Mouse (Mus musculus): ENCODE results near the gene Prss32. TPM values are rescaled to one million over a fixed set of nuclear protein-coding genes. Genes with fewer than 3 reads are reported as not detected.
A peak's percentile ranks its signal among the peaks of the same experiment; 100 is the strongest.
"Not testable (repeated sequence)": the region's sequence is repeated elsewhere in the genome, so short reads cannot be mapped to it uniquely, and the experiment has no call there.

The Prss32 gene
- total RNA-seq, 4 experiments from 2014 or later: not detected

DNA sequence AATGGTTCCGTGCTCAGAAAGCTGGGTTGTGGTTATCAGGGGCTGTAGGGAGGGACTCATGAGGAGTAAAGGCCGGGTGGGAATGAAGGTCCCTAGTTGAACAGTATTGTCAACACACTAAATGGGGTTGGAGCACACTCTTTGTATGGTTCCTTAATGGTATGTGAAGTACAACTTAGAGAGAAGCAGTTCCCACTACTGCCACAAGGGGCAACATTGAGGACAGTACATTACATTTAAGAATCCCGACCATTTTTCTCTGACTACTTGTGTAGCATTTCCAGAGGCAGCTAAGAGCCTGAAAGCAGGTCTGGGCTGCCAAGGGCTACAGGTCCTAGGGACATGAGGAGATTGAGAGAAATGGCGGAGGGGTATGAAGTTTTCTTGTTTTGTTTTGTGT is 2.5 kb upstream of the Prss32 start:
- DNase-seq (ENCODE audit: low spot score): peak; percentile 26

DNA sequence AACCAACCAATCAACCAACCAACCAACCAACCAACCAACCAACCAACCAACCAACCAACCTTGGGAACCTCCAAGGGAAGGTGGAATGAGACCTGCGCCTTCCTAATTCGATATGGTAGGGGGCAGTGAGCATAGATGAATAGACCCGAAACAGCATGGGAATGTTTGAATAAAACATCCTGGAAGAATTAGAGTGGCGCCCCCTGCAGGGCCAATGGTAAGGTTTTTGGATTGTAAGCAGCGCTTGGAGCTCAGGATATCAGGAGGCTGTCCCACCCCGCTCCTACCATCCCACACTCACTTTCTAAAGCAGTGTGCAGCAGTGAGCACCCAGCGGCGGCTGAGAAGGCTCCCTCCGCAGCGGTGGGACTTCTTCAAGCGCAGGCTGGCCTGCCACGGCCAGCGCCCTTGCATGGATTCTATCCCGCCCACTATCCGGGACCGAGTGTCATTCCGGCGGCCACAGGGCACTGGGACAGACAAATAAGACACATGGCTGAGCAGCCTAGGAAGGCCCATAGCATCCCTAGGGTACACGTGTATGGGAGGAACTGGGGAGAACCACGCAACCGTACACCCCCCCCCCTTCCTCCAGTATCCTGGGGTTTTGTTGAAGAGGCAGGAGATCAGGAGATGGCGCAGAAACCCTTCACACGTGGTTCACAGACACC is 379 bp upstream of the Prss32 start:
- DNase-seq (ENCODE audit: low spot score): no peak

DNA sequence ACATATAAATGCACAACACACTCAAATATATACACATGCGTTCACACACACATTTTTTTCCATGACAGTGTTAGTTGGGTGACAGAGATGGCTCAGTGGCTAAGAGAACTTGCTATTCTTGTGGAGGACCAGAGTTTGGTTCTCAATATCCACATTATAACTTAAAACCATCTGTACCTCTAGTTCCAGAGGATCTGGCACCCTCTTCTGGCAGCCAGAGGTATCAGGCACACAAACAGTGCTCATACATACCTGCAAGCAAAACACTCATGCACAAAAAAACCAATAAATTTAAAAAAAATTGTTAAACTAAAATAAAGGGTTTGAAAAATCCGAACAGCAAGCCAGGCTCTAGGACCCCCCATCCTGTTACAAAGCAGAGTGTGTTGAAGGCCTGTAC is 6.4 kb downstream of the Prss32 start:
- no peak for DNase-seq (ENCODE audit: low spot score)

DNA sequence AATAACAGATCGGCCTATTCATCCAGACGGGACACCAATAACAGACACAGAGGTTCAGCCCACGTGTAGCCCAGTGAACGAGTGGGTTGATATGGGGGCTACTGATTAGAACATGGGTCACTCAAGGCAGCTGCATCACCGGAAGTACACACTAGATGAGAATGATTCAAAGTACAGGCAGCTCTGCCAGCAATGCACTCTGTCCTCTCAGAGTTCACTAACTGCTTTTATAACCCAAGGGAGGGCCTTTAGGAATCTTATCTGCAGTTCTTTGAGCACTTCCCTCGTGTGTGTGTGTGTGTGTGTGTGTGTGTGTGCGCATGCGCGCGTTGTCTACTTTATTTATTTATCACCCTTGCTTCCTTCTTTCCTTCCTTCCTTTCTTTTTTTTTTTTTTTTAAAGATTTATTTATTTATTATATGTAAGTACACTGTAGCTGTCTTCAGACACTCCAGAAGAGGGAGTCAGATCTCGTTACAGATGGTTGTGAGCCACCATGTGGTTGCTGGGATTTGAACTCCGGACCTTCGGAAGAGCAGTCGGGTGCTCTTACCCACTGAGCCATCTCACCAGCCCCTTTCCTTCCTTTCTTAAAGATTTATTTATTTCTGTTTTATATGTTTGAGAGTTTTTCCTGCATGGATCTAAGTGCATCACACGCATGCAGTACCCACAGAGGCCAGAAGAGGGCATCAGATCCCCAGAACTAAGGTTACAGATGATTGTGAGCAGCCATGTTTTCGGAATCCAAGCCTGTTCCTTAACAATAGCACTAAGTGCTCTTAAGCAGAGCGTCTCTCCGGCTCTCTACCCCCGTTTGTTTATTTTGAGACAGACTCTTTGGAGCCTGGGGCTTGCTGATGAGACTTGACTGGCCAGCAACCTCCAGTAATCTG is 7.4 kb downstream of the Prss32 start:
- DNase-seq (ENCODE audit: low spot score): peak; percentile 39

DNA sequence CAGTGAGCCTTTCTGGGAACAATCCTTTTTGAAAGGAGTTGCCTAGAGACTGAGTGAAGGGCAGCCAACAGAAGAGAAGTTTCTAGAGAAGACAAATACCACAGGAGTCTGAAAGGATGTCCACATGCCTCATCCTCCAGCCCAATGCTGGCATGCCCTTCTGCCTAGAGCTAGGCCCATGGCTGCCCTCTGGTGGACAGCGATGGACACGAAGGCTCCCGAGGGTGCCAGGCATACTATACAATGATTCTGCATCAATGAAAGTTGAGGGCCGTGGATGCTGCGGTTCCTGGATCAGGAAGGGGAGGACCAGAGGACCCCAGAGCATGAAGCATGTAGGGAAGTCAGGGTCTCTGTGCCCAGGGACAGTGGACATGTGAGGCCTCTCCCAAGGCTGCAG is 9.6 kb downstream of the Prss32 start:
- peak; percentile 9 for DNase-seq (ENCODE audit: low spot score)

DNA sequence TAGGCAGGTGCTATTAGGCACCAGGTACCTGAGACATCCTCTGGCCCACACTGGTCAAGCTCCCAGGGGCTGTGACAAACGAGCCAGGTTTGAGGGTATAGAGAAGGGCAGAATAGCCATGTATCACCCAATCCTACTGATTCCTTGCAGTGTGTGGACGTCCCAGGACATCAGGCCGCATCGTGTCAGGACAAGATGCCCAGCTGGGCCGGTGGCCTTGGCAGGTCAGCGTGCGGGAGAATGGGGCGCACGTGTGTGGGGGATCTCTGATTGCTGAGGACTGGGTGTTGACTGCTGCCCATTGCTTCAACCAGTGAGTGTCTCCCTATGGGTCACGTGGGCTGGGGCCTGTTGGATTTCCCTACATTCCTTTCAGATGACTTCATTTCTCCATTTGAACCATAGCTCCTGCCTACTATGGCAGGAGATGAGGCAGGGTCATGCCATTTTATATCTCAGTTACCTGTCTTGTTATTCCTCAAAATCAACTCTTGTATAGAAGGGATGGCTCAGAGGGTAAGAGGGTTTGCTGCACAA is 10.6 kb downstream of the Prss32 start:
- no peak for DNase-seq (ENCODE audit: low spot score)

DNA sequence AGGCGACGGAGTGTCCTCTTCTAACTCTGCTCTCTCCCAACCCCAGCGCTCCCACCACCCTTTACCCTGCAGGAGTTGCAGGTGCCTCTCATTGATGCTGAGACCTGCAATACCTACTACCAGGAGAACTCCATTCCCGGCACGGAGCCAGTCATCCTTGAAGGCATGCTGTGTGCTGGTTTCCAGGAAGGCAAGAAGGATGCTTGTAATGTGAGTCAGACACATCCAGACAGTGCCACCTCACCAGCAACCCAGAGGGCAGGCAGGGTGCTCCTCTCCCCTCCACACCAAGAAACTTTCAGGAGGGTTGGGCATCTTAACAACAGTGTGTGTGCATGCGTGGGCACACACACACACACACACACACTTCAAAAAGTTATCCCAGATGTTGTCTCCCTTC is 13.5 kb downstream of the Prss32 start:
- DNase-seq (ENCODE audit: low spot score): no peak

DNA sequence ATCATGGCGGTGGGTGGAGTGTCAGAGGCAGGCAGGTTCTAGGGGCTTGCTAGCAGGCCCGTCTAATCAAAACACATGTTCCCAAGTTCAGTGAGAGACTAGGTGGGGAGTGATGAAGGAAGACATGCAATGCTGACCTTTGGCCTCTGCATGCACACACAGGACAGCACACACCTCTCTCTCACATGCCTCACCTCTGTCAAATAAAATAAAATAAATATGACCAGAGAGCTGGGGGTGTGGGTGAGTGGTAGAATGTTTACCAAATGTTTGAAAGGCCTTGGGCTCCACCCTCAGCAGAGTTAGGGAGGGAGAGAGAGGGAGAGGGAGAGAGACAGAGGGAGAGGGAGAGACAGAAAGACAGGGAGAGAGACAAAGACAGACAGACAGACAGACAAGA is 14.3 kb downstream of the Prss32 start:
- no peak for DNase-seq (ENCODE audit: low spot score)

DNA sequence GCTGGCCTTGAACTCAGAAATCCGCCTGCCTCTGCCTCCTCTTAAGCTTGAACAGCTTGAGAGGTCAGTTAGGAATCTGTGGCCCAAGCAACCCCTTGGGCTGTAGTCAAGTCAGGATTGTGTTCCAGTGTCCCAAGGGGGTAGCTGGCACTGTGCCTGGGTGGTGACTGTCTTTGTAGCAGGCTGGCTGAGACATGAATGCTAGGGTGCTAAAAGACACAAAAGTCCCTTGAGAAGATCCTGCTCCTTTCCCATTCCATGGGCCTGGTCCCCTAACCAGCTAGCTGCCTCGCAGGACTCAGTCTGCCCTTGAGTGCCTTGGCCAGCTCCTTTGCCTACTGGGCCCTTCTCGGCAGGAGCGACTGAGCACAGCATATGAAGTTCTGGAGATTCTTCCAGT is 19.3 kb downstream of the Prss32 start:
- no peak for DNase-seq (ENCODE audit: low spot score)

DNA sequence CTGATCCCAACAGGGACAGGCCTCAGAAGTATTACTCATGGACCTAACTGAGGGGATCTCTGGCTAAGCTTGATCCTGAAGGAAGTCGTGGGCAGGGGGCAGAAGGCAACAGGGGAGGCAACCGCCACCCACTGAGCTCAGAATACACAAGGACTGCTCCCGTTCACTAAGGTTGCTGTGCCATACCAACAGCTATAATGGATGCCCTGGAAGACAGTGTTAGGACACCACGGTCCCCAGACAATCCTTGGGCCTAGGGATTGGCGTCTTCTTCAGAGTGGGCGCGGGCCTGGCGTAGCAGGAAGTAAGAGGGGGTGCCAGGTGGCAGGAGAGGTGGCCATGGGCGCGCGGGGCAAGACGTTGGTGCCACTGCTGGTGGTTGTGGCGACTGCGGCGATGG is 24.1 kb downstream of the Prss32 start, which contains the start of gene Prss21:
Gene Prss21, plus strand, starts transcription at position 301 of the 400 bp plus-strand sequence.
- DNase-seq (ENCODE audit: low spot score): no peak

DNA sequence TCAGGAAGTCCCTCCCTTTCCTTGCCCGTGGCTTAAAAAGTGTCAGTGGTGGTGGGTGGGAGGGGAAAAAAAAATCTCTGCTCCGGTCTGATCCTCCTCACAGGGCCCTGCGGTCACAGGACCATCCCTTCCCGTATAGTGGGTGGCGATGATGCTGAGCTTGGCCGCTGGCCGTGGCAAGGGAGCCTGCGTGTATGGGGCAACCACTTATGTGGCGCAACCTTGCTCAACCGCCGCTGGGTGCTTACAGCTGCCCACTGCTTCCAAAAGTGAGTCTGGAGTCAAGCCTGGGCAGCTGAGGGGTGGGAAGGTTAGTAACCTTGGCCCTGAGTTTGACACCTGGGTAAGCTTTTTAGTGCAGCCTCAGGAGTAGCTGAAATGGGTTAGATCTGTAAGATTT is 24.9 kb downstream of the Prss32 start:
- no peak for DNase-seq (ENCODE audit: low spot score)

DNA sequence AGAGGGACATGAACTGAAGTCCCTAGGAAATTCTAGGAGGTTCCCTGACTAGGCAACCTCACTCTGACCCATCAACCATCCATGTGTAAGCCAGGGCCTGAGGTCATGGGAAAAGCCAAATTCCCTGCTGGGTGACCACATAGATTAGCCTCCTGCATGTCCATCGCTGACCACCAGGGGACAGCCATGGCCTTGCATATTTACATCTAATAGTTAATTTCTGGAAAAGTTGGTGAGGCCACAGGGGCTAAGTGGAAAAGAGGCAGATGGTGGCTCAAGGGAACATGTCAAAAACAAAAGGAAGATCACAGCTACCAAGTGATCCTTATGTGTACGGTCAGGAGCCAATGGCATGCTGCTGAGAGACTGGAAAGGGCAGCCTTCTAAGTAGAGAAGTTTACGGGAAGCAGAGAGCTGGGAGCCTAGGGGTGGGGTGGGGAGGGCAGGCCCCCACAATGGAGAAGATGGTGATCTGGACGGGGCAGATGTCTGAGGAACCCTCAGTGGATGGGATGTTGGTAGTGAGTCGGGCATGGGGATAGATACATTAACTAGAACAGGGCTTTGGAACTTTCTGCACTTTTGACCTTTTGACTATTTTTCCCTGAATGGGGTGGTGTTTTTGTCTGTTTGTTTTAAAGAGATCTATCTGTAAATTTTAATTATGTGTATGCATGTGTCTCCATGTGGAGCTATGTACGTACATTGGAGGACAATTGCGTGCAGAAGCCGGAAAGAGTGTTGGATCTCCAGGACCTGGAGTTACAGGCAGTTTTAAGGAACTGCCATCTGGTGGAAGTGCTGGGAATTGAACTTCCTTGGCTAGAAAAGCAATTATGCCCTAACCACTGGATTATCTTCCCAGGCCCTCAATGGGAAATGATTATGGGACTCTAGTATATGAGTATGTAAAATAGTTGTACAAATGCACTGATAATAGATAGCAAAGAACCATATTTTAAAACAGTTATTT is 30.5 kb downstream of the Prss32 start:
- DNase-seq (ENCODE audit: low spot score): peak; percentile 40

DNA sequence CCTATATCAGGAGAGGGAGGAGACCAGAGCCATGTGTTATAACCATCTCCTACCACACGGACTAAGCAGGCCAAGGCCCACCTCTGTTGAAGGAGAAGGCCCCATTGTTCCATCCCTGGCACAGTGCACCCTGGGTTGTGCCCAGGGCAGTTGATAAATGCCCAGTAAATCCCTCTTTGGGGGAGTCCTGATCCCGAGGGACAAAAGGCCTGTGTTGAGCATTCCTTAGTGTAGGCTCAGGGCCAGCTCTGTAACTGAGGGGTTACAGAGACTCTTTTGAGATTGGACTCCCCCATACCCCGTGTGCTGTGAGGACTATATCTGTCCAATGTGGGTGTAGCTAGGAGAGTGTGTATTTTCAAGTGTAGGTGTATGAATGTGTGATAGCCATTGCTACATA is 33.1 kb downstream of the Prss32 start:
- no peak for DNase-seq (ENCODE audit: low spot score)

DNA sequence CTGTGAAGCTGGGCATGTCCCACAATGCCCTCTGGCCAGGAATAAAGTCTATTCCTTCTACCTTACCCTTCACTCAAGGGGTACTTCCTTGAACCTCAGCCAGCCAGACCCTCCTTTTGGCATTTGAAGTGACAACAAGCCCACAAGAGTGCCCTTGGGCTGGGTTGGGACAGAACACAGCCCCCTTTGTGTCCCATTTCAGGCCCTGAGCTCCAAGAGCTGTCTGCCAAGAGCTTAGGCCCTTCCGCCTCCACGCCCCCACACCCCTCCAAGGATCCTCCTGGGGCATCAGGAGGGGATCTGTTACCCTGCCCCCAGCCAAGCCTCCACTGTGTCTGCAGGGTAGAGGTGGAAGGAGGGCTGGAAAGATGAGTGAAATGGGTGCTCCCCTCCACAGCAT is 33.5 kb downstream of the Prss32 start:
- no peak for DNase-seq (ENCODE audit: low spot score)

DNA sequence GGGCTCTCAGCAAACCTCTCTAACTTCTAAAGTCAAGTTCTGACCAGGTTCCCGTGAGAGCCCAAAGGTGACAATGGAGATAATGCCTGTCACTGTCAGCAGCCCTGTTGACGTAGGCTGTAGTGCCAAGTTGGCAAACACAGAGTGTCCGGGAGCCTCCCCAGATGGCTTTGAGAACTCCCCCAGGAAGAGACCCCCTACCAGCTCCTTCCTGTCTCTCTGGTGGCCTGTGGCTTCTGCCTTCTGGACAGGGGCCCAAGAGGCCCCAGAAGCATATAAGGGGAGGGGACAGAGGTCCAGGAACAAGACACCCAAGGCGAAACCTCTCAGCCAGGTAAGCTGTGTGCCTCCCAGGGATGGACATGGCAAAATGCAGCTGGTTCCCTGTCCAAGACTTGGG is 36.9 kb downstream of the Prss32 start, which contains the start of the genes Dcpp1 and Dcpp2:
Gene Dcpp1, plus strand, starts transcription at position 301 of the 400 bp plus-strand sequence.
Gene Dcpp2, plus strand, starts transcription at position 305 of the 400 bp plus-strand sequence.
- not testable (repeated sequence) for DNase-seq (ENCODE audit: low spot score)

Small RNAs within 50 kb of the gene (microRNA-seq; reads per million reads assigned to microRNA genes)
- gene Mir5125: not detected

Other genes starting within 250 kb of the Prss32 start
- 1 to 10 TPM; 1.9 to 5.9 (median 4.4) TPM for gene Zfp13, start 244.4 kb upstream of the Prss32 start, total RNA-seq (2022)
- gene Zscan10, start 243.0 kb upstream of the Prss32 start, total RNA-seq (2022): not detected
- under 1 TPM in 1 of 4 experiments, not detected in 3; 0.06 TPM for gene Mmp25, start 198.6 kb upstream of the Prss32 start, total RNA-seq (2022)
- not detected for gene Bicdl2, start 183.3 kb upstream of the Prss32 start, total RNA-seq (2022)
- gene Hcfc1r1, start 170.3 kb upstream of the Prss32 start, total RNA-seq (2022): 100 to 1,000 TPM; 200 to 231 (median 211) TPM
- gene Thoc6, start 170.0 kb upstream of the Prss32 start, total RNA-seq (2022): 10 to 100 TPM in 3 of 4 experiments, 1 to 10 TPM in 1; 8.8 to 11.6 (median 11.0) TPM
- gene Tnfrsf12a, start 166.4 kb upstream of the Prss32 start, total RNA-seq (2022): 100 to 1,000 TPM in 2 of 4 experiments, 10 to 100 TPM in 2; 55.7 to 113 (median 85.0) TPM
- gene Cldn6, start 164.6 kb upstream of the Prss32 start, total RNA-seq (2022): not detected
- gene Cldn9, start 159.8 kb upstream of the Prss32 start, total RNA-seq (2022): under 1 TPM in 1 of 4 experiments, not detected in 3; 0.19 TPM
- not detected for gene 1520401A03Rik, start 121.1 kb upstream of the Prss32 start, total RNA-seq (2022)
- 1 to 10 TPM in 2 of 4 experiments, under 1 TPM in 2; 0.78 to 1.5 (median 1.1) TPM for gene Pkmyt1, start 117.5 kb upstream of the Prss32 start, total RNA-seq (2022)
- gene Paqr4, start 103.0 kb upstream of the Prss32 start, total RNA-seq (2022): 10 to 100 TPM; 22.4 to 29.0 (median 26.4) TPM
- under 1 TPM in 1 of 4 experiments, not detected in 3; 0.26 TPM for gene Kremen2, start 98.0 kb upstream of the Prss32 start, total RNA-seq (2022)
- 10 to 100 TPM; 40.8 to 42.0 (median 40.9) TPM for gene Flywch1, start 72.3 kb upstream of the Prss32 start, total RNA-seq (2022)
- gene Flywch2, start 57.8 kb upstream of the Prss32 start, total RNA-seq (2022): 1 to 10 TPM in 1 of 4 experiments, under 1 TPM in 2, not detected in 1; 0.41 to 1.2 (median 0.87) TPM
- gene Srrm2, start 53.3 kb upstream of the Prss32 start, total RNA-seq (2022): 100 to 1,000 TPM; 151 to 179 (median 164) TPM
- gene Elob, start 14.7 kb upstream of the Prss32 start, total RNA-seq (2022): 100 to 1,000 TPM; 321 to 411 (median 362) TPM
- gene Prss33, start 7.8 kb upstream of the Prss32 start, total RNA-seq (2022): not detected
- gene Prss41, start 317 bp downstream of the Prss32 start, total RNA-seq (2022): under 1 TPM in 2 of 4 experiments, not detected in 2; 0.14 to 0.16 TPM
- not detected for gene Prss21, start 24.2 kb downstream of the Prss32 start, total RNA-seq (2022)
- gene Dcpp1, start 37.0 kb downstream of the Prss32 start, total RNA-seq (2022): not detected
- not detected for gene Dcpp2, start 37.0 kb downstream of the Prss32 start, total RNA-seq (2022)
- gene Dcpp3, start 73.6 kb downstream of the Prss32 start, total RNA-seq (2022): not detected
- not detected for gene Sbp, start 97.8 kb downstream of the Prss32 start, total RNA-seq (2022)
- gene Sbpl, start 111.4 kb downstream of the Prss32 start, total RNA-seq (2022): not detected
- not detected for gene Prss30, start 136.7 kb downstream of the Prss32 start, total RNA-seq (2022)
- gene Prss22, start 154.2 kb downstream of the Prss32 start, total RNA-seq (2022): not detected
- gene Prss27, start 194.3 kb downstream of the Prss32 start, total RNA-seq (2022): not detected
- 1 to 10 TPM; 6.8 to 8.6 (median 7.9) TPM for gene Kctd5, start 229.6 kb downstream of the Prss32 start, total RNA-seq (2022)